Mouse (Mus musculus) ovary, adult 18-20 months (tissue): Measurements from ENCODE around the gene Serpina1f.
"Not testable (repeated sequence)": the region's sequence is repeated elsewhere in the genome, so short reads cannot be mapped to it uniquely, and the experiment has no call there.

Experiments
- DNase-seq: peaks from one replicate; pipeline ENCODE4 v3.0.0; 2022; ENCODE audit warnings: low spot score, mixed read lengths

Gene Serpina1f

DNA sequence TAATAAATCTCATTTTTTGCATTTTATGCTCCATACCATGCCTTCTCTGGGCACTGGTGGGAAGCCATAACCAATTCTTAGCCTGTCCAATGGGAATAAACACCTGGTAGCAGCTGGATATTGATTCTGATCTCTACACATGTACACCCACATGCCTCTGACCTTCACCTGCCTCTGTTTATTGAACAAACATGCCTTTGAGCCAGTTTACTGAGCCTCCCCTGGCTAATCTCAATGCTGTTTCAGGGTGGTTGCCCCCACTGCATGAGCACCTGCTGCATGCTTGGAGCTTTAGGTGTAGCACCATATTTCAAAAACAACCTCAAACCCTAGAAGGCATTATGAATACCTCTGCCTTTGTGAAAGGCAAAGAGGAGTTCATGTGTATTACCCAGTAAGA, 33.3 kb downstream of the Serpina1f start:
- DNase-seq: not testable (repeated sequence)

DNA sequence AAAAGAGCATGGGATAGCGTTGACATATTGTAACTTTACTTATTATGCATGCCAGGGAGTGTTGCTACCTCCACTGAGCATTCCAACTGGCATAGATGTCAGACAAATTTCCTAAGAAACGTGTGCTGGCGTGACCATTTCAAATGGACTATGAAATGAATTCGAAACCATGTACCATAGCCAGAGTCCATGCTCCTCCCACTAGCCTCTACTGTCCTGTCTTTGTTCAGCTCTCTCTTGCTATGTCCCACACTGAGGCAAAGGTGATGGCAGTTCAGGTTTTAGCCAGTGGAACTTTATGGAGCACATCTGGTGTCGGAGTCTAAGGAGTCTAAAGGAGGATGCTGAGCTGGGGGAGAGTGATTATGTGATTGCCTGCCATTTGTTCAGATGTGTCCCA, 35.3 kb downstream of the Serpina1f start:
- DNase-seq: no peak

DNA sequence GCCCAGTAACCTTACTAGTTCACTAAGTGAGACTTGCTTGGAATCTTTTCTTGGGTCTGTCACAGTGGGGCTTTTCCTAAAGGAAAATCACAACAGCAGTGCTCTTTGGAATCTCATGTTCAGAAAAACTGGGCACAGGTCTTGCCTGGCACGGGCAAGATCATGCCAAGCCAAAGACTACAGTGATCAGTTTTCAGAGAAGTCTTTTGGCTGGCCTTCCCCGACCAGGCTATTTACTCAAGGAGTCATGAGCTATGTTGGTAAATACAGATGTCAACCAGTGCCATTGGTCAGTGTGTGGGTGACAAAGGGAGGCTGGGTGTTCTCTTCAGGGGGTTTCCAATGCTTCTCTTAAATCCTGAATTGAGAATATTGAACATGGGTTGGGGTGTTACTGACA, 36.2 kb downstream of the Serpina1f start:
- no peak for DNase-seq

DNA sequence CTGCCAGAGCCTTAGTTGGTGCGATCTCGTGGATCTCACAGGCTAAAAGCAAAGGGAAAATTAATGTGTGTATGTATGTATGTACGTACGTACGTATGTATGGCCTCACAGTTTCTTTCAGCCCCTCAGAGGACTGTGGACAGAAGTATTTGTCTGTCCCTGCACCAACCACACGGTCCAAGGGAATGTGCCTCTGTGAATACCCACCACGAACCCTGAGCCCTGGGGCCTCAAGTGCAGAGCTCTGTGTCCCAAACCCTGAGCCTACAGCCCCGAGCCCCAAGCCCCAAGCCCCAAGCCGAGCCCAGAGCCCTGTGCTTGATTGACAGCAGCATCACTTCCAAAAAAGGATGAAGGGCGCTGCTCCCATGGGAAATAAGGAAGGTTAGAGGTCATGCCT, 37.3 kb downstream of the Serpina1f start:
- DNase-seq: no peak

DNA sequence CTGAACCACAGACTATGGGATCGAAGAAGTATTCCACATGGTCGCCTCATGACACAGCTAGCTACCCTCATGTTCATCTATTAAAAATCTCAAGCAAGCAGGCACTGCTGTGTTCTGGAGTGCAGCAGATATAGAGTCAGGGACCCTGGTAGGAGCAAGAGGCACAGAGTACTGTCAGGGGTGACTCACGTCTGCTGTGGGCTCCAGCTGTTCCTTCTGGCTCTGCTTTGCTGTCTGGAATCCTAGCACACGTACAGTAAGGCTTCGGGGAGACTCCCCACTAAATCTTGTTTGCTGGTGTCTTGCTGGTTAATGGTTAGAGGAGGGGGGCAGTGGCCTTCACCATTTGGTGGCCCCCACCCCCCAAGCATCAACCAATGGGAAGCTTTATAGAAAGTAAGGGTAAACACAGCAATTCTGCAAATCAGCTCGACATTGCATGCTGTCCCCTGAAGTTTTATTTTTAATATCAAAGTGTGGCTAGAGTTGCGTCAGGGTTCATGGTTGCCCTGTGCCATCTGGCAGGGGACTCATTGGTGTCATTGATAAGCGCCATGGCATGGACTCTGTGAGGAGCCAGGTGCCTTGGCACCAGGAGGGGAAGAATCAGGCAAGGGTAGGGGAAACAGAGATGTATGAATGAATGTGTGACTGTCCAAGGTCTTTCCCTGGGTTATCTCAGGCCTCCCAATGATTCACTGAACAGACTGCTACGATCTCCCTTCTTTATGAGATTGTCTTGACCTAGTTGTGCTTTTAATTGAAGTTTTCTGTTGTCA, 38.3 kb downstream of the Serpina1f start, which contains the start of gene Serpina6:
Gene Serpina6 (minus strand): TSS at position 365 of the 779 bp plus-strand sequence.
- no peak for DNase-seq

DNA sequence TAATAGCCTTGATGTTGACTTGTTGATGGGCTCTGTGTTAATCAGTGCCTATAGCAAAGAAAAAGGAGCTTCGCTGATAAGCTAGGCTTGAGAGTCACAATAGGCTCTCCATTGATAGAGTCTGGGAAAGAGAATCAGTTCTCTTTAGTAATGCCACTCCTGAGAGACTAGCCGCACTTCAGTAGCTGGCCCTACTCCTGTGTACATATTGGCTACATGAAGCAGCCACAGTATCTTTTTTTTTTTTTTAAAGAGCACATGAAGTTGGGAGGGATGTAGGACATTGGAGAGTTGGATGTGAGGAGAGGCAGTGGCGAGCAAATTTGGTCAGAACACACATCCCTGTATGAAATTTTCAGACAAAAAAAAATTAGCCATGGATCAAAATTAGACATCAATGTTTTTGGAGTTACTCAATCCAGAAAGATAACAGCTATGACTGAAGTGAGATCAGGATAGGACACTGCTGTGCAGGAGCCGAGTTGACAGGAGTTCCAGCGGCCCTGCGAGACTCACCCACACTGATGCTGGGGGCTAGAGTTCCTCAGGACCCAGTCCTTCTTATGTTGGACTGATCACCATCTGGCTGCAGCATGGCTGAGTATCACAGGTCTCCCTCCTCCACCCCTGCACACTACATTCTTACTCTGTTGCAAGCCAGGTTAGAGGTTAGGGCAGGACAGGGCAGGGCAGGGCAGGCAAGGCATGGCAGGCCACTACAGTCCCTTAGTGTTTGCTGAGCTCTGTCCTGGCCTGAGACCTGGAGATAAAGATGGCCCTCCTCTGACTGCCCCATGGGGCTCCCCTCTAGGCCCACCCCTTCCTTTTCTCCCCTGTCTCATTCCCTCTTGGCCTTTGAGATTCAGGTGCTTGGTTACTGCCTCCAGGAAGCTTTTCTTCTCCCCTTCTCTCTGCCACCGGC, 39.9 kb downstream of the Serpina1f start:
- no peak for DNase-seq

DNA sequence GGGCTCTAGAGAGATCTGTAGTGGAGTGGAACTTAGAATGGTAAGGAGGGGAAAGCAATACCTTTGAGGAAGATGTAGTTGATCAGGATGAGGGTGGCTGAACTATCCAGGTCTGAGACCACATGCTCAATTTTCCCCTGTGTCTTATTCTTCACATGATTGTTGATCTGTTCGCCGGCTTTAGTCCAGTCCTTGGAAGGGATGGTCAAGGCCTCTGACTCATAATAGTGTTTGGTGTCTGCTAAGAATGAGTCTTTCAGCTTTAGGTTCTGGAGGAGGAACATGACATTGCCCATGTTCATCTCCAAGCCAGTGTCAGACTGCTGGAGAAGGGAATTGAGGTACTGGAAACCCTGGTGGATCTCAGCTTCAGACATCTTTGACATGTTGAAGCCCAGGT, 41.5 kb downstream of the Serpina1f start:
- DNase-seq: no peak

DNA sequence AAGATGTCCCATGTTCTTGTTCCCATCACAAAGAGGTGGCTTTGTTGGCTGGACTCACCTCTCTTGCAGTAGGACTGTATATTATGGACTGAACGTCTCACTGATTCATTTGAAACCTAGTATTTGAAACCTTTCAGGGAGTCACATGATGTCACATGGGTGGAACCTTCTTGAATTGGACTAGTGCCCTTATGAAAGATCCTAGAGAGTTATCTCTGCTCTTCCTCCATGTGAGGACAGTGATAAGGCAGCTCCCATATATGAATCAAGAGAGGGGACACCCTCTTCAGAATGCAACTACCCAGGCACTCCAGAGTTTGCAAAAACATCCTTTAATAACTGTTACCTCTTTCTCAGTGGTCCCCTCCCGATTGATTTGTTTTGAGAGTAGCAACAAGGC, 49.0 kb downstream of the Serpina1f start:
- no peak for DNase-seq

DNA sequence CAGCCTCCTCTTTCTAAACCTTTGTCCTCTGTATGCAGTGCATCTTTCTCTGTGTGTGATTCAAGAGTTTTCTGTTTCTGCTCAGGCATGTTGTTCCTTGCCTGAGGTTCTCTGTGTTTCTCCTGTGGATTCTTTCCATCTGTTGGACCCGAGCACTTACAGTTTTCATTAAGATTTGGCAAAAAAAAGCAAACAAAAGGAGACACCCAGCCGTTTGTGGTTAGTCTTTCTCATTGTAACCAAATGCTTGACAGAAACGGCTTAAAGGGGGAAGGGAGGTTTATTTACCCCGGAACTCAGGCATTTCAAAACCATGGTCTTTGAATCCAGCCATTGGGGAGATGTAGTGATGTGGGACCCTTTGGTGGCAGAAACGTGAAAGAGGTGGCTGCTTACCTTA, 50.7 kb downstream of the Serpina1f start:
- DNase-seq: no peak

DNA sequence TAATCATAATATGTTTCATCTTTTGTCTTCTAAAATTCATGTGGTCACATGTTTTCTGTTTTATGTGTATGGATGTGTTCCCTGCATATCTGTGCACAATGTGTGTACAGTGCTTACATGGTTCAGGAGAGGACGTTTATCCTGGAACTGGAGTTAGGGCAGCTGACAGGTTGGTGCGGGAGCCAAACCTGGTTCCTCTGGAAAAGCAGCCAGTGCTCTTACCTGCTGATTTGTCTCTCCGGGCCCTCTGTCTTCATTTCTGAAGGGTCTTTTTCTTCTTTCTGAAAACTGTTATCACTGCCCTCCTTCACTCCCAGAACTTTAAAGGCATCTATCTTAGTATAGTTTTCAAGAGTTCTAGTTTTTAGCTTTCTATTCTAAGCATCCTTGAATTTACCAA, 51.5 kb downstream of the Serpina1f start:
- no peak for DNase-seq

DNA sequence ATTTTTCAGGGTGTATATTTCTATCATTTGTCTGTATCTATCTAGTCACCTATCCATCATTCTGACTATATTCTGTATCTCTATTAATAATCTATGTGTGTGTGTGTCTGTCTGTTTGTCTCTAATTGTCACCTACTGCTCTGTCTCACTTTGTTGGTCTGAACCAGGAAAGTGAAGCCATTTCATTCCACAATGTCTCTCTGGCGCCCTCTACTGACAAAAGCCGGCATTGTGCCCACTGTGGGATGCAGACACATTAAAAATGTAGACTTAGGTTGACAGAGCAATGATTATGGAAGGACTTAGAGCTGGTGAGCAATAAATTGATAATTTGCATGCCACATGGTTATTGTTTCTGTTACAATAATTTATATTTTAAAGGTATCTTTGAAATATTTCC, 52.0 kb downstream of the Serpina1f start:
- peak; percentile 30 for DNase-seq
